Mouse (Mus musculus) layer of hippocampus, postnatal 36 days (tissue): ENCODE data around the gene Dock7. TPM values are rescaled to one million over a fixed set of nuclear protein-coding genes. Genes with fewer than 3 reads are reported as not detected.
A peak's percentile ranks its signal among the peaks of the same experiment; 100 is the strongest.

Experiments used
- DNase-seq, 2 experiments: peaks; one replicate each; pipeline ENCODE4 v3.0.0; 2022
- total RNA-seq, 2 experiments: library from RNA; stranded (reverse); gene quantifications; 2 replicates each; pipeline ENCODE4 v1.2.3; 2021

Dock7 gene
- total RNA-seq, 2 experiments from 2014 or later = 33.4 to 35.9 TPM

GRCm38 (mm10) chr4:98910246-98910645, 210.5 kb downstream of the Dock7 start:
- DNase-seq = no peak

GRCm38 (mm10) chr4:98887148-98887547, 233.6 kb downstream of the Dock7 start:
- DNase-seq = peak; percentile 22 to 36

Other genes with a start within 250 kb of the Dock7 start
- gene Usp1, start 197.1 kb downstream of the Dock7 start, total RNA-seq = 10 to 100 TPM; 26.7 to 27.3 TPM
- gene Angptl3, start 90.0 kb downstream of the Dock7 start, total RNA-seq = under 1 TPM; 0.47 to 0.66 TPM
- gene Atg4c, start 73.0 kb upstream of the Dock7 start, total RNA-seq = 10 to 100 TPM; 40.6 to 41.7 TPM
- 1 to 10 TPM in 1 of 2 experiments, under 1 TPM in 1; 0.75 to 1.3 TPM for gene Gm12689, start 175.0 kb upstream of the Dock7 start, total RNA-seq